Mouse (Mus musculus): Measurements from ENCODE around the gene Trim14. TPM values are rescaled to one million over a fixed set of nuclear protein-coding genes. Genes with fewer than 3 reads are reported as not detected.

Trim14 gene
- polyA plus RNA-seq, 1 experiment from 2014 or later: 1.1 TPM

- 0 out of 2 replicates have a peak, but pooled peaks have one; percentile 43 for ATAC-seq (replicated peaks)
- no peaks in the 10 kb centered on the region for H3K36me3 ChIP-seq (replicated peaks)
- no peak overlapping the region for H3K9ac ChIP-seq
- peak overlapping the region; percentile 84 for H3K4me3 ChIP-seq
- peaks cover 11% of the 10 kb centered on the region for H3K4me1 ChIP-seq
- 0 out of 2 replicates have a peak, but pooled peaks cover 4% of the 10 kb centered on the region for H3K27me3 ChIP-seq (replicated peaks)
- no peak overlapping the region for H3K27ac ChIP-seq
- H3K4me2 ChIP-seq: peak overlapping the region; percentile 85
- 11% methylated on average over 16 of the region's 16 CpGs for WGBS
- no peaks in the 10 kb centered on the region for H3K9me3 ChIP-seq
Measured at GRCm38 (mm10) chr4:46507736-46508460, 28.0 kb downstream of the Trim14 start.

- WGBS: under 1% methylated on average over 92 of the region's 94 CpGs
- Histone ChIP-seq H3K27ac (peak overlapping the region; percentile 81), H3K4me2 (peak overlapping the region; percentile 85), H3K36me3 (replicated peaks) (no peaks in the 10 kb centered on the region; the same call in 1 of the 2 replicates), H3K9me3 (no peaks in the 10 kb centered on the region), H3K9ac (peak overlapping the region; percentile 80), H3K27me3 (replicated peaks) (0 out of 2 replicates have a peak, but pooled peaks cover 4% of the 10 kb centered on the region), H3K4me3 (peak overlapping the region; percentile 84), H3K4me1 (peaks cover 11% of the 10 kb centered on the region)
- ATAC-seq (replicated peaks): peak; percentile 97
Measured at GRCm38 (mm10) chr4:46506801-46507610, 28.9 kb downstream of the Trim14 start.

DNA sequence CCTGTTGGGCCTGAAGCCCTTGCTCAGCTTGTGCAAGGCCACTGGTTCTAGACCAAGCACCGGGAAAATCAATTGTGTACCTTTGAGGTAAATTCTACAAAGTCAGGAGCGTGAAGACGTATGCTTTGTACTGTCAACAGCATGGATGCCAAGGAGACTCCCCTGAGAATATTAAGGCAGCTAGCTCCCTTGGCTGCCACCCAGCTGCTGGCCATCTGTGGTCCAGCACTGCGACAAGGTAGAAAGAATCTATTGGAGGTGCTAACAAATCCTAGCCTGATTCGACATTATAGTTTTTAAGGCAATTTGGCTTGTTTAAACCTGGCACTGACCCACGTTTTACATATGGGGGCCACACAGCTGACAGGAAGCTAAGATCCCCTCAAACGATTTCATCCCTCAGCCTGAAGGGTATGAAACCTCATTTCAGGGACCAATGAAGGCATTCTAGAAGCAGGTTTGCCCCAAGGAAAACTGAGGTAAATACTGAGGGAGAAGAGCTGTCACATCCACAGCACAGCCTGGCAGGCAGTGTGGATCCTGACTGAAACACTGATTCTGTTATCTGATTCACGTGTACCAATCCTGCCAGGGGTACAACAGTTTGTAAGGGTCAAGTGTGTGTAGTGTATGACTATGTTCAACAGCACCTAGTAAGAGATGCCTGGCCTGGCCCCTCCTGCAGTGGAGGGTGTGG is 30.4 kb downstream of the Trim14 start:
- ATAC-seq (replicated peaks): no peak
- Histone ChIP-seq H3K9me3 (no peaks in the 10 kb centered on the region), H3K27me3 (replicated peaks) (0 out of 2 replicates have a peak, but pooled peaks cover 4% of the 10 kb centered on the region), H3K4me3 (no peak overlapping the region), H3K36me3 (replicated peaks) (peaks cover 6% of the 10 kb centered on the region; the same call in 1 of the 2 replicates), H3K4me2 (no peak overlapping the region), H3K4me1 (peaks cover 11% of the 10 kb centered on the region), H3K27ac (no peak overlapping the region), H3K9ac (no peak overlapping the region)
- 66% methylated on average over 8 of the region's 8 CpGs for WGBS

DNA sequence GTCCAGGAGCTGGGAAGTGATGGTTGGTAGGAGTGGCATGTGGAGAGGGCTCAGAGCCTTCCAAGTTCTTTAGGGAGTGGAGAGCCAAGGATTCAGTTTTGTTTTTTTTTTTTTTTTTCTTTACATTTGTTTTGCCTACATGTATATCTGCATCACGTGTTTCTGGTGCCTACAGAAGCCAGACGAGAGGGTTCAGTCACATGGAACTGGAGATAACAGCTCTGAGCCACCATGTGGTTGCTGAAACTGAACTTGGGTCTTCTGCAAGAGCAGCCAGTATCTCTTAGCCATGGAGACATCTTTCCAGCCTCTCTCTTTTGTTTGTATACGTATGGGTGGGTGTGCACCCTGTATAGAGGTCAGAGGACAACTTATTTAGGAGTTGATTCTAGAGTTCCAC is 32.1 kb downstream of the Trim14 start:
- Histone ChIP-seq H3K9ac (no peak overlapping the region), H3K4me3 (no peak overlapping the region), H3K27me3 (replicated peaks) (0 out of 2 replicates have a peak, but pooled peaks cover 4% of the 10 kb centered on the region), H3K4me1 (peaks cover 11% of the 10 kb centered on the region), H3K27ac (no peak overlapping the region), H3K4me2 (no peak overlapping the region), H3K9me3 (no peaks in the 10 kb centered on the region), H3K36me3 (replicated peaks) (peaks cover 12% of the 10 kb centered on the region; the same call in 1 of the 2 replicates)
- no peak for ATAC-seq (replicated peaks)
- WGBS: 93% methylated on average over 3 of the region's 3 CpGs

- no peak overlapping the region for H3K9ac ChIP-seq
- no peak for ATAC-seq (replicated peaks)
- peaks cover 11% of the 10 kb centered on the region for H3K4me1 ChIP-seq
- 73% methylated on average over 16 of the region's 16 CpGs for WGBS
- no peak overlapping the region for H3K4me3 ChIP-seq
- no peak overlapping the region for H3K4me2 ChIP-seq
- peaks cover 12% of the 10 kb centered on the region; the same call in 1 of the 2 replicates for H3K36me3 ChIP-seq (replicated peaks)
- no peak overlapping the region for H3K27ac ChIP-seq
- H3K27me3 ChIP-seq (replicated peaks): 0 out of 2 replicates have a peak, but pooled peaks cover 4% of the 10 kb centered on the region
- no peaks in the 10 kb centered on the region for H3K9me3 ChIP-seq
Measured at GRCm38 (mm10) chr4:46502606-46503502, 33.1 kb downstream of the Trim14 start.

DNA sequence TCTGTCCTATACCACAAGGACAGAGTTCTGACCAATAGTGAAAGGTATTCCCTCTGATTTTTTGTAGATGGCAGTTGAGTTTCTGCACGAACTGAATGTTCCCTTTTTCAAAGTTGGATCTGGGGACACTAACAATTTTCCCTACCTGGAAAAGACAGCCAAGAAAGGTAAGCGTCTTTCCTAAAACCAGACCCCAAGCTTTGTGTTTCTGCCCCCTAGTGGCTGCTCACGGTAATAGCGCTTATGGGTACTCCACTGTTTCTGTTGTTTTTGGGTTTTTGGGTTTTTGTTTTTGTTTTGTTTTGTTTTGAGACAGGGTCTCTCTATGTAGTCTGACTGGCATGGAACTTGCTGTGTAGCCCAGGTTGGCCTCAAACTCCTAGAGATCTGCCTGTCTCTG is 37.0 kb downstream of the Trim14 start:
- no peaks in the 10 kb centered on the region for H3K4me1 ChIP-seq
- H3K9me3 ChIP-seq: no peaks in the 10 kb centered on the region
- ATAC-seq (replicated peaks): no peak
- 11% methylated on average over 4 of the region's 4 CpGs for WGBS
- peaks cover 17% of the 10 kb centered on the region; the same call in 1 of the 2 replicates for H3K36me3 ChIP-seq (replicated peaks)
- no peak overlapping the region for H3K4me2 ChIP-seq
- H3K9ac ChIP-seq: no peak overlapping the region
- H3K27ac ChIP-seq: no peak overlapping the region
- H3K27me3 ChIP-seq (replicated peaks): no peaks in the 10 kb centered on the region
- H3K4me3 ChIP-seq: no peak overlapping the region

GRCm38 (mm10) chr4:46498511-46498910 is 37.4 kb downstream of the Trim14 start:
- Histone ChIP-seq H3K36me3 (replicated peaks) (peaks cover 22% of the 10 kb centered on the region; the same call in 1 of the 2 replicates), H3K27ac (no peak overlapping the region), H3K9ac (no peak overlapping the region), H3K4me2 (no peak overlapping the region), H3K4me3 (no peak overlapping the region), H3K9me3 (no peaks in the 10 kb centered on the region), H3K4me1 (no peaks in the 10 kb centered on the region), H3K27me3 (replicated peaks) (no peaks in the 10 kb centered on the region)
- 74% methylated on average over 3 of the region's 3 CpGs for WGBS
- no peak for ATAC-seq (replicated peaks)

GRCm38 (mm10) chr4:46497286-46497892 is 38.6 kb downstream of the Trim14 start:
- no peak for ATAC-seq (replicated peaks)
- 40% methylated on average over 4 of the region's 4 CpGs for WGBS
- Histone ChIP-seq H3K4me2 (no peak overlapping the region), H3K4me1 (no peaks in the 10 kb centered on the region), H3K4me3 (no peak overlapping the region), H3K36me3 (replicated peaks) (peaks cover 28% of the 10 kb centered on the region; the same call in 1 of the 2 replicates), H3K27me3 (replicated peaks) (no peaks in the 10 kb centered on the region), H3K9ac (no peak overlapping the region), H3K27ac (no peak overlapping the region), H3K9me3 (no peaks in the 10 kb centered on the region)

DNA sequence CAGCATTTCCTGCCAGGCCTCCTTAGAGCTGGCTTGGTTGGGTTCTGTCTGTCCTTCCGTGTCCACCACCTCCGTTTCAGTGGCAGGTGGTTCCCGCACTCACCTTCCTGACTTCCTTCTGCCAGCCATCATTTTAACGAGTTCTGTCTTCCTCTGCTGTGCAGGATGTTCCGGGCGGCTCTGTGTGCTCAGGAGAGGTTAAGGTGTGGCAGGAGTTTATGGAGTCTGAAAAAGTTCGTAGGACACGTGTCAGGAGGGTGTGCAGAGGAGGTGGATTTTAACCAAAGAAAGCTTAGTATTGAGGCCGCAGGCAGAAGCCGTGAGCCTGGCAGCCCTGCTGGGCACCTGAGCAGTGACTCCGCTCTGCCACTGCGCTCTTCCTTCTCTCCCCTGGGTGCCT is 40.4 kb downstream of the Trim14 start:
- no peak overlapping the region for H3K4me3 ChIP-seq
- peaks cover under 1% of the 10 kb centered on the region for H3K4me1 ChIP-seq
- WGBS: 93% methylated on average over 12 of the region's 12 CpGs
- H3K27ac ChIP-seq: no peak overlapping the region
- peaks cover 23% of the 10 kb centered on the region; the same call in 1 of the 2 replicates for H3K36me3 ChIP-seq (replicated peaks)
- ATAC-seq (replicated peaks): no peak
- H3K27me3 ChIP-seq (replicated peaks): no peaks in the 10 kb centered on the region
- no peaks in the 10 kb centered on the region for H3K9me3 ChIP-seq
- no peak overlapping the region for H3K9ac ChIP-seq
- H3K4me2 ChIP-seq: no peak overlapping the region

DNA sequence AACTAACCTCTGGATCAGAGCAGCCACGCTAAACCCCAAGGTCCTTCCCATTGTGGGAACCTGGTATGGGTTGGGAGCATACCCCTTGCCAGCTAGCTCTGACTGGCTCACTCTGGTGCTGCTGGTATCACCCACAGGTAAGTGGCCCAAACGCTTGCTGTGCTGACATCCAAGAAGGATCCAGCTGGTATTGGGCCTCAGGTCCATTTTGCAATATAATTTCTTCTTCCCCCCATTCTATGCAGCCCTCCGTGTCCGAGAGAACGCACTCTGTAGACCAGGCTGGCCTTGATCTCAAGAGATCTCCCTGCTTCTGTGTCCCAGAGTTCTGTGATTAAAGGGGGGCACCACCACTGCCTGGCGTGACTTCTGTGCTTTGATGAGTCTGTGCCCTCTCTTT is 42.9 kb downstream of the Trim14 start:
- no peak overlapping the region for H3K9ac ChIP-seq
- H3K36me3 ChIP-seq (replicated peaks): peaks cover 16% of the 10 kb centered on the region; the same call in 1 of the 2 replicates
- WGBS: 97% methylated on average over 6 of the region's 6 CpGs
- no peak overlapping the region for H3K4me3 ChIP-seq
- no peak for ATAC-seq (replicated peaks)
- H3K4me2 ChIP-seq: no peak overlapping the region
- H3K27me3 ChIP-seq (replicated peaks): no peaks in the 10 kb centered on the region
- no peak overlapping the region for H3K27ac ChIP-seq
- H3K9me3 ChIP-seq: no peaks in the 10 kb centered on the region
- H3K4me1 ChIP-seq: peaks cover 11% of the 10 kb centered on the region

Data from midbrain, embryonic 15.5 days (tissue).